Mouse (Mus musculus): ENCODE data around the gene Ubl5. TPM values are rescaled to one million over a fixed set of nuclear protein-coding genes. Genes with fewer than 3 reads are reported as not detected.
A peak's percentile ranks its signal among the peaks of the same experiment; 100 is the strongest.
"Not testable (repeated sequence)": the region's sequence is repeated elsewhere in the genome, so short reads cannot be mapped to it uniquely, and the experiment has no call there.

Ubl5 gene
- polyA plus RNA-seq, 1 experiment from 2014 or later: 441 TPM

- H3K4me2 ChIP-seq: no peak overlapping the region
- H3K27me3 ChIP-seq: no peaks in the 10 kb centered on the region
- 44% methylated on average over 7 of the region's 7 CpGs for whole genome bisulfite sequencing
- H3K4me1 ChIP-seq (replicated peaks): peaks cover 21% of the 10 kb centered on the region
- H3K4me3 ChIP-seq: no peak overlapping the region
- H3K9me3 ChIP-seq: no peaks in the 10 kb centered on the region
- no peak overlapping the region for H3K9ac ChIP-seq
- H3K27ac ChIP-seq (replicated peaks): 0 out of 2 replicates have a peak overlapping the region, but pooled peaks have one; percentile 48
- no peaks in the 10 kb centered on the region for H3K36me3 ChIP-seq
- ATAC-seq (ENCODE audit: low FRiP score, low read depth): no peak
Measured at GRCm38 (mm10) chr9:20681546-20682388, 39.1 kb downstream of the Ubl5 start.

DNA sequence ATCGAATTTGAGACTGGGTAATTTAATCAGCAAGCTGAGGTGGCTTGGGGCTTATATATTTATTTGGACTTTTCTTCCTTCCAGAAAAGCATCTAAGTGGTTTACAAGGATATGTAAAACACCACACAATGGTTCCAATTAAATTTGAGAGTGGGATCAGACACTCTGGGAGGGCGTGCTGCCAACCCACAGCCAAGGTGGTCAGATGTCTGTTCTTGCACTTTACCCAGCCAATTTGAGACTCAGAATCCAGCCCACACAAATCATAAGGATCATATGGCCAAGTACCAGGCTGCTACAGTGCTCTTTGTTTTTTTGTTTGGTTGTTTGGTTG, 39.7 kb downstream of the Ubl5 start:
- 48% methylated on average over 2 of the region's 2 CpGs for WGBS
- H3K27ac ChIP-seq (replicated peaks): peak overlapping the region; percentile 48
- H3K9me3 ChIP-seq: no peaks in the 10 kb centered on the region
- peaks cover 21% of the 10 kb centered on the region for H3K4me1 ChIP-seq (replicated peaks)
- no peak overlapping the region for H3K4me3 ChIP-seq
- no peak overlapping the region for H3K9ac ChIP-seq
- no peak overlapping the region for H3K4me2 ChIP-seq
- no peak for ATAC-seq (ENCODE audit: low FRiP score, low read depth)
- H3K27me3 ChIP-seq: no peaks in the 10 kb centered on the region
- no peaks in the 10 kb centered on the region for H3K36me3 ChIP-seq

- H3K9ac ChIP-seq: no peak overlapping the region
- ATAC-seq (ENCODE audit: low FRiP score, low read depth): no peak
- 55% methylated on average over 17 of the region's 17 CpGs for WGBS
- H3K27ac ChIP-seq (replicated peaks): no peak overlapping the region
- H3K4me1 ChIP-seq (replicated peaks): peaks cover 23% of the 10 kb centered on the region
- no peak overlapping the region for H3K4me2 ChIP-seq
- no peak overlapping the region for H3K4me3 ChIP-seq
- H3K9me3 ChIP-seq: no peaks in the 10 kb centered on the region
- H3K36me3 ChIP-seq: no peaks in the 10 kb centered on the region
- no peaks in the 10 kb centered on the region for H3K27me3 ChIP-seq
Measured at GRCm38 (mm10) chr9:20685081-20685861, 42.6 kb downstream of the Ubl5 start.

- whole genome bisulfite sequencing: 36% methylated on average over 1 of the region's 1 CpGs
- Histone ChIP-seq H3K9me3 (no peaks in the 10 kb centered on the region), H3K4me2 (no peak overlapping the region), H3K4me3 (no peak overlapping the region), H3K27ac (replicated peaks) (peak overlapping the region; percentile 61), H3K27me3 (no peaks in the 10 kb centered on the region), H3K4me1 (replicated peaks) (peaks cover 11% of the 10 kb centered on the region), H3K9ac (no peak overlapping the region), H3K36me3 (no peaks in the 10 kb centered on the region)
- ATAC-seq (ENCODE audit: low FRiP score, low read depth): no peak
Measured at GRCm38 (mm10) chr9:20689403-20689802, 46.7 kb downstream of the Ubl5 start.

GRCm38 (mm10) chr9:20689913-20690312, 47.2 kb downstream of the Ubl5 start:
- Histone ChIP-seq H3K9ac (no peak overlapping the region), H3K36me3 (no peaks in the 10 kb centered on the region), H3K4me2 (no peak overlapping the region), H3K9me3 (no peaks in the 10 kb centered on the region), H3K27me3 (no peaks in the 10 kb centered on the region), H3K27ac (replicated peaks) (peak overlapping the region; percentile 61), H3K4me1 (replicated peaks) (peaks cover 16% of the 10 kb centered on the region), H3K4me3 (no peak overlapping the region)
- ATAC-seq (ENCODE audit: low FRiP score, low read depth): peak; percentile 52; the same call in 1 of the 2 replicates
- WGBS: 2% methylated on average over 4 of the region's 4 CpGs

DNA sequence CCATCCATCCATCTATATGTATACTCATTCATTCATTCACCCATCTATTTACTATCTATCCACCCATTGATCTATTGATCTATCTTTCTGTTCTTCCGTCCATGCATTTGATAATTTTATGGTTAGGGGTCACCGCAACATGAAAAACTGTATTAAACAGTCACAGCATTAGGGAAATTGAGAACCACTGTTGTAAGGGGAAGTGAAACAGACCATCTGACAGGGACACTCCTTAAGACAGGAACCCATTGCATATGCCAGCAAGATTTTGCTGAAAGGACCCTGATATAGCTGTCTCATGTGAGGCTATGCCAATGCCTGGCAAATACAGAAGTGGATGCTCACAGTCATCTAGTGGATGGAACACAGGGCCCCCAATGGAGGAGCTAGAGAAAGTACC, 47.8 kb downstream of the Ubl5 start:
- Histone ChIP-seq H3K4me1 (replicated peaks) (peaks cover 22% of the 10 kb centered on the region), H3K27ac (replicated peaks) (peak overlapping the region; percentile 61; the same call in 1 of the 2 replicates)
- not testable (repeated sequence) for H3K9me3 ChIP-seq; H3K27me3 ChIP-seq; ATAC-seq (ENCODE audit: low FRiP score, low read depth); H3K4me3 ChIP-seq; H3K9ac ChIP-seq; H3K4me2 ChIP-seq; H3K36me3 ChIP-seq
- WGBS: 83% methylated on average over 2 of the region's 2 CpGs

DNA sequence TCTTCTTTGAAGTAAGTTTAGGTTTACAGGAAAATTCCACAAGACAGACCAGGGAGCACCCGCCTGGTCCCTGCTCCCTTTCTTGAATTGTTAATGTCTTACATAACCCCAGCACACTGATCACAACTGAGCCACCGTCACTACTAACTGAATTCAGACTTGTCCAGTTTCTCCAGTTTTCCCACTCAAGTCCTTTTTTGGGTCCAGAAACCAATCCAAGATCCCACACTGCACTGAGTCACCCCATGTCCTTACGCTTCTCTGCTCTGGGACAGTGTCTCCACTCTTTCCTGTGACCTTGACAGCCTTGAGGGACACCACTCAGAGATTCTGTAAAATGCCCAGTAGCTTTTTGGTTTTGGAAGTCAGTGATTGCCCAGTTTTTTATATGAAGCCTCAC, 50.2 kb downstream of the Ubl5 start:
- no peak overlapping the region for H3K4me3 ChIP-seq
- no peak for ATAC-seq (ENCODE audit: low FRiP score, low read depth)
- H3K36me3 ChIP-seq: no peaks in the 10 kb centered on the region
- no peak overlapping the region for H3K9ac ChIP-seq
- H3K27me3 ChIP-seq: no peaks in the 10 kb centered on the region
- H3K27ac ChIP-seq (replicated peaks): no peak overlapping the region
- H3K4me2 ChIP-seq: no peak overlapping the region
- WGBS: 94% methylated on average over 3 of the region's 3 CpGs
- no peaks in the 10 kb centered on the region for H3K9me3 ChIP-seq
- peaks cover 41% of the 10 kb centered on the region for H3K4me1 ChIP-seq (replicated peaks)

DNA sequence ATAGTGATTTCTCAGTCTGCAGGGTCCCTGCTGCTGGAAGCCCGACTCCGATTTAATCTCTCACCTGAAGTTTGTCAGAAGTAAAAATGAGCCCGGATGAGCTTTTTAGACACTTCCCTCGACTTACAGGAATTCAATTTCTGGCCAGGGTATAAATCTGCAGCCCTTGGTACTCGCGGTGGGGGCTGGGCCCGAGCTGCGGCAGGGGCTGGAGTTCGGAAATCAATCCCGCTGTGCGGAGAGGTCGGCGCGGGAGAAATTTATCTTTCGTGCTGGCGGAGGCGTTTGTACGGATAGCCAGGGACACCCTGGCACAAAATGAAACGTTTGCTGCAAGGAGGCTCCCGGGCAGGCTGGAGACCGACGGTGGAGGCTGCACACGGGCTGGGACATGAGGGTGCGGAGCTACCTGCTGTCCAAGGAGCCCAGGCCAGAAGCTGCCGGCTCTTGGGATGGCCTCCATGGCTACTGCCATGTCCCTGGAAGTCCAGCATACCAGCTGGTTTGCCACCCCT, 52.1 kb downstream of the Ubl5 start:
- Histone ChIP-seq H3K27me3 (no peaks in the 10 kb centered on the region), H3K4me2 (peak overlapping the region; percentile 48), H3K9me3 (no peaks in the 10 kb centered on the region), H3K9ac (peak overlapping the region; percentile 17; the same call in 1 of the 2 replicates), H3K4me3 (peak overlapping the region; percentile 16), H3K27ac (replicated peaks) (peak overlapping the region; percentile 64), H3K4me1 (replicated peaks) (peaks cover 39% of the 10 kb centered on the region), H3K36me3 (no peaks in the 10 kb centered on the region)
- ATAC-seq (ENCODE audit: low FRiP score, low read depth): peak; percentile 37; the same call in 1 of the 2 replicates
- WGBS: 3% methylated on average over 25 of the region's 25 CpGs

DNA sequence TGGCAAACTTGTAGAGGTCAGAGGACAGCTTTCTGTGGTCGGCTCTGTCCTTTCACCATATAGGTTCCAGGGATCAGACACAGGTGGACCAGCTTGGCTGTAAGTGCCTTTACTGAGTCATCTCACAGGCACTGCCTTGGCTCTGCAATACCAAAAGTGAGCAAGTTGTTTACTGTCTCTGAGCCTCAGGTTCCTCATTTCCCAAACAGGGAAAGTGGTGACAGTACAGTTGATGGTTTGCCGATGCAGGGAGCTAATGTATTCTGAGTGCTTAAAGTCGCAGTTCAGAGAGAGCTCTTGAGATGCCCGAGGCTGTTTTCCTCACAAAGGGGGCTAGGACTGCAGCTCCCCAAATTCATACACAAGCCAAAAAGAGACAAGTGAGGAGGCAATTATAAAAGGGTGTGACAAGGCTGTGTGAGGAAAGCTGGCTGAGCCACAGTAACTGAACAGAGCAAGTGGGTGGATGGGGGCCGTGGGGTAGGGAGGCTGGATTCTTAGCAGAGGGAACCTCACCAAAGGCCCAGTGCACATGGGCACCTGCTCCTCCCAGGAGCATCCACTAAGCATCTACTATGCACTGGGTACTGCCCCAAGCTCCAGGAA, 53.5 kb downstream of the Ubl5 start:
- no peak overlapping the region for H3K4me3 ChIP-seq
- H3K9ac ChIP-seq: no peak overlapping the region
- no peak overlapping the region for H3K27ac ChIP-seq (replicated peaks)
- ATAC-seq (ENCODE audit: low FRiP score, low read depth): no peak
- H3K4me2 ChIP-seq: no peak overlapping the region
- H3K9me3 ChIP-seq: no peaks in the 10 kb centered on the region
- H3K27me3 ChIP-seq: no peaks in the 10 kb centered on the region
- peaks cover 33% of the 10 kb centered on the region for H3K4me1 ChIP-seq (replicated peaks)
- WGBS: 42% methylated on average over 5 of the region's 5 CpGs
- no peaks in the 10 kb centered on the region for H3K36me3 ChIP-seq

Measured in hindbrain, embryonic 15.5 days (tissue).